Mouse (Mus musculus): ENCODE data around the gene Odf3l2.

GRCm38 (mm10) chr10:79609276-79609675 is 36.3 kb downstream of the Odf3l2 start:
- TF ChIP-seq CTCF (IDR thresholded peaks at IDR 0.05; ENCODE audit: low read depth) (no peak), EP300 (IDR thresholded peaks at IDR 0.05; ENCODE audit: low read depth) (no peak)

Data from heart, postnatal 0 days (tissue).